ENCODE assay signal across 8 mouse cellular contexts in genomic region chr6:53821041-53821501, GRCm38 (mm10). TPM values are rescaled to one million over a fixed set of nuclear protein-coding genes. Genes with fewer than 3 reads are reported as not detected.
DNase-seq lines count a peak whose midpoint lies in the region; ATAC-seq lines count a peak whose summit lies in the region.

No protein-coding gene starts in this region.

- peak overlapping the region; percentile 44; the same call in 1 of the 2 replicates for H3K27ac ChIP-seq in forebrain, embryonic 15.5 days (replicated peaks)
- H3K27ac ChIP-seq in kidney, embryonic 16.5 days (ENCODE audit: low read length), result peak overlapping the region; percentile 98
- H3K27ac ChIP-seq in midbrain, embryonic 14.5 days (replicated peaks; ENCODE audit: low read depth, low read length), result peak overlapping the region; percentile 47

- H3K36me3 ChIP-seq in forebrain, embryonic 15.5 days, result no peaks in the 10 kb centered on the region
- H3K36me3 ChIP-seq in kidney, embryonic 16.5 days (ENCODE audit: insufficient read depth, low read length), result no peaks in the 10 kb centered on the region
- H3K36me3 ChIP-seq in midbrain, embryonic 14.5 days (ENCODE audit: control insufficient read depth, insufficient read depth, low read length), result no peaks in the 10 kb centered on the region

- 2% methylated on average over 18 of the region's 18 CpGs for WGBS in forebrain, embryonic 15.5 days
- WGBS in kidney, embryonic 16.5 days, result 2% methylated on average over 18 of the region's 18 CpGs
- under 1% methylated on average over 18 of the region's 18 CpGs for WGBS in midbrain, embryonic 14.5 days

- peak; percentile 6 to 18 for DNase-seq in frontal cortex, postnatal 36 days (ENCODE audit: low spot score in 2 of 2)
- DNase-seq in frontal cortex, postnatal 25 days (ENCODE audit: low spot score in 2 of 2), result no peak
- DNase-seq in 3T3-L1 (ENCODE audit: low read depth, low spot score), result peak; percentile 42
- peak; percentile 43 for DNase-seq in midbrain, embryonic 14.5 days
- DNase-seq in thymus, adult 18-20 months, result no peak
- DNase-seq in spleen, postnatal 4 days (ENCODE audit: low spot score in 2 of 2), result no peak

- H3K27me3 ChIP-seq in forebrain, embryonic 15.5 days, result peaks cover 44% of the 10 kb centered on the region
- peaks cover 8% of the 10 kb centered on the region; the same call in 1 of the 2 replicates for H3K27me3 ChIP-seq in kidney, embryonic 16.5 days (ENCODE audit: insufficient read depth, low read length)
- peaks cover 50% of the 10 kb centered on the region for H3K27me3 ChIP-seq in midbrain, embryonic 14.5 days (ENCODE audit: control insufficient read depth, insufficient read depth, low read length)

- peak overlapping the region; percentile 53 for H3K4me3 ChIP-seq in forebrain, embryonic 15.5 days
- H3K4me3 ChIP-seq in kidney, embryonic 16.5 days (ENCODE audit: low read length), result peak overlapping the region; percentile 59
- peak overlapping the region; percentile 46 for H3K4me3 ChIP-seq in midbrain, embryonic 14.5 days (replicated peaks; ENCODE audit: low read depth, low read length)

- H3K4me2 ChIP-seq in forebrain, embryonic 15.5 days (replicated peaks), result peak overlapping the region; percentile 99
- peak overlapping the region; percentile 86 for H3K4me2 ChIP-seq in kidney, embryonic 16.5 days (replicated peaks; ENCODE audit: low read depth, low read length)
- peak overlapping the region; percentile 67 for H3K4me2 ChIP-seq in midbrain, embryonic 14.5 days (ENCODE audit: low read length)

- no peaks in the 10 kb centered on the region for H3K9me3 ChIP-seq in forebrain, embryonic 15.5 days
- no peaks in the 10 kb centered on the region for H3K9me3 ChIP-seq in kidney, embryonic 16.5 days (ENCODE audit: low read length)
- H3K9me3 ChIP-seq in midbrain, embryonic 14.5 days (ENCODE audit: control insufficient read depth, low read length), result no peaks in the 10 kb centered on the region

- no peak for ATAC-seq in forebrain, embryonic 15.5 days (replicated peaks)
- ATAC-seq in kidney, embryonic 16.5 days (ENCODE audit: low FRiP score, low TSS enrichment), result peak; percentile 1; the same call in 1 of the 2 replicates
- 0 out of 2 replicates have a peak, but pooled peaks have one; percentile 4 for ATAC-seq in midbrain, embryonic 14.5 days (ENCODE audit: low FRiP score, low TSS enrichment)

- H3K4me1 ChIP-seq in forebrain, embryonic 15.5 days, result peaks cover 38% of the 10 kb centered on the region
- peaks cover 35% of the 10 kb centered on the region for H3K4me1 ChIP-seq in kidney, embryonic 16.5 days (ENCODE audit: insufficient read depth, low read length)
- H3K4me1 ChIP-seq in midbrain, embryonic 14.5 days (ENCODE audit: control insufficient read depth, insufficient read depth, low read length), result peaks cover 30% of the 10 kb centered on the region

- peak overlapping the region; percentile 52 for H3K9ac ChIP-seq in forebrain, embryonic 15.5 days (replicated peaks)
- H3K9ac ChIP-seq in kidney, embryonic 16.5 days (replicated peaks; ENCODE audit: low read length), result peak overlapping the region; percentile 91
- peak overlapping the region; percentile 48; the same call in 1 of the 2 replicates for H3K9ac ChIP-seq in midbrain, embryonic 14.5 days (replicated peaks; ENCODE audit: low read length)

RNA-seq across cellular contexts. Expression of gene Tril, which starts 0.4 kb away (rescaled TPM):
- polyA plus RNA-seq in forebrain, embryonic 15.5 days (2015; fragmentation: Nextera tagmentation; extraction: Ambion mirVana), result 5.9 and 7.6 TPM in 2 replicates
- polyA plus RNA-seq in kidney, embryonic 16.5 days (2015; fragmentation: Nextera tagmentation; extraction: Ambion mirVana), result 83.7 and 86.5 TPM in 2 replicates
- 8.4 and 12.8 TPM in 2 replicates for polyA plus RNA-seq in midbrain, embryonic 14.5 days (2014; fragmentation: Nextera tagmentation; extraction: Ambion mirVana)

Comparison
In these comparisons a context has a peak if more than half of its experiments do, and no peak if none do; other contexts are left out.
1. DNase-seq: peak in frontal cortex, postnatal 36 days (2 of 2), 3T3-L1 (single experiment) and midbrain, embryonic 14.5 days (single experiment); none in frontal cortex, postnatal 25 days (0 of 2), thymus, adult 18-20 months (0 of 2) and spleen, postnatal 4 days (0 of 2).
2. H3K27ac ChIP-seq: peak in every context shown above with its lines; median percentile 98 in kidney, embryonic 16.5 days; 47 in midbrain, embryonic 14.5 days; 44 in forebrain, embryonic 15.5 days.
3. Peak in every context shown above with its lines, with median percentiles within 50 percentile points of each other: H3K4me2 ChIP-seq, H3K4me3 ChIP-seq and H3K9ac ChIP-seq.